Mouse (Mus musculus): ENCODE data around the gene Gm5475. TPM values are rescaled to one million over a fixed set of nuclear protein-coding genes. Genes with fewer than 3 reads are reported as not detected.

Gm5475 gene
- polyA plus RNA-seq, 1 experiment from 2014 or later = not detected

GRCm38 (mm10) chr15:100449495-100449894 is 27.5 kb downstream of the Gm5475 start:
- Histone ChIP-seq H3K4me3 (ENCODE audit: inconsistent target) (no peak overlapping the region), H3K27ac (peak overlapping the region; percentile 83), H3K79me2 (ENCODE audit: inconsistent target) (no peaks in the 10 kb centered on the region), H3K36me3 (ENCODE audit: inconsistent target) (no peaks in the 10 kb centered on the region)
- 90% methylated on average over 2 of the region's 3 CpGs for WGBS (ENCODE audit: missing documents)

DNA sequence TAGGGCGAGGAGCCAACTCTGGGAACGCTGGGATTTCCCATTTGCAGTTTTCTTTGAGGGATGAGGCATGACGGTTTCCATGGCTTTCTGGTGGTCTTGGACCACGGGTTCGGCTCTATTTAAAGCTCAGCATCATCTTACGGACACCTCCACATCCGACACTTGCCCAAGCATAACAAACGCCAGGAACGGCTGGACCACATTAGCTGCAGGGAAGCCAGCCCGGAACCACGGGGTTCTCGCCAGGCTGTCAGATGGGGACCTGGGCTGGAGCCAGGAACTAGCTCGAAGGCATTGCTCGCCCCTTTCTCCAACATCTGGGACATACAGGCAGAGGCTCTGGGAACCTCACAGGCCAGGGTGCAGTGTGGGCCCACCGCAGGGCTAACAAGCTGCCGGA is 29.3 kb downstream of the Gm5475 start:
- H3K4me3 ChIP-seq (ENCODE audit: inconsistent target) = no peak overlapping the region
- no peaks in the 10 kb centered on the region for H3K79me2 ChIP-seq (ENCODE audit: inconsistent target)
- H3K36me3 ChIP-seq (ENCODE audit: inconsistent target) = no peaks in the 10 kb centered on the region
- no peak overlapping the region for H3K27ac ChIP-seq
- 96% methylated on average over 16 of the region's 16 CpGs for WGBS (ENCODE audit: missing documents)

- WGBS (ENCODE audit: missing documents) = 94% methylated on average over 11 of the region's 11 CpGs
- no peaks in the 10 kb centered on the region for H3K36me3 ChIP-seq (ENCODE audit: inconsistent target)
- H3K4me3 ChIP-seq (ENCODE audit: inconsistent target) = no peak overlapping the region
- no peak overlapping the region for H3K27ac ChIP-seq
- H3K79me2 ChIP-seq (ENCODE audit: inconsistent target) = no peaks in the 10 kb centered on the region
Observed at GRCm38 (mm10) chr15:100452486-100452885, 30.5 kb downstream of the Gm5475 start.

DNA sequence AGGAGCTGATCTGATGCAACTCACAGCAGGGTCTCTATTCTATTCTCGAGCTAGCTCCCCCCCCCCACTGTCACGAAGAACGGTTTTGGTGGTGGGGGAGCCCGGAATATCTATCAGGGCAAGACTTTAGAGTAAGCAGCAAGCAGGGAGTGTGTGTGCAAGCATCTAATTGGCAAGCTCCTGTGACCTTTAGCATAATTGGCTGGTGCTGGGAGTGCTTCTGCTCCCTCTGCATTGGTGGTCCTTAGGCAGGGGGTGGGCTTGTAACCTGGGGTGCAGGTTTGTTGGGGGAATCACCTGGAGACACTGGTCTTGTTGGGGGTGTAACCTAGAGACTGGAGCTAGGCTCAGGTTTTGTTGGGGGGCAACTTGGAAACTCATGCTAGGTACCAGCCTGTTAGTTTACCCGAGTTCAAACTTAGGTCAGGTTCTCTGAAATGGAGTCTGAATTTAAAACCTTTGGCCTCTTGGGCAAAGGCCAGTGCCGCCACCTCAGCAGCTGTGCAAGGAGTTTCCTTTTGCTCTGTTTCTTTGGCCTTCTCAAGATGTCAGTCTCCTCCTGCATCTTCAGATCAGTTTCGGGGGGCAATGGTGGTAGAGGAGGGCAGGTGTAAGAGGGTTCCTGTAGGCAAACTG is 34.5 kb downstream of the Gm5475 start:
- no peak overlapping the region for H3K27ac ChIP-seq
- WGBS (ENCODE audit: missing documents) = 79% methylated on average over 7 of the region's 7 CpGs
- H3K36me3 ChIP-seq (ENCODE audit: inconsistent target) = no peaks in the 10 kb centered on the region
- no peak overlapping the region for H3K4me3 ChIP-seq (ENCODE audit: inconsistent target)
- H3K79me2 ChIP-seq (ENCODE audit: inconsistent target) = no peaks in the 10 kb centered on the region

GRCm38 (mm10) chr15:100457340-100457739 is 35.4 kb downstream of the Gm5475 start:
- WGBS (ENCODE audit: missing documents) = 9% methylated on average over 13 of the region's 17 CpGs
- H3K27ac ChIP-seq = no peak overlapping the region
- H3K4me3 ChIP-seq (ENCODE audit: inconsistent target) = no peak overlapping the region
- H3K79me2 ChIP-seq (ENCODE audit: inconsistent target) = no peaks in the 10 kb centered on the region
- H3K36me3 ChIP-seq (ENCODE audit: inconsistent target) = no peaks in the 10 kb centered on the region

GRCm38 (mm10) chr15:100458055-100458454 is 36.1 kb downstream of the Gm5475 start:
- Histone ChIP-seq H3K36me3 (ENCODE audit: inconsistent target) (no peaks in the 10 kb centered on the region), H3K27ac (no peak overlapping the region), H3K4me3 (ENCODE audit: inconsistent target) (no peak overlapping the region), H3K79me2 (ENCODE audit: inconsistent target) (no peaks in the 10 kb centered on the region)
- WGBS (ENCODE audit: missing documents) = 37% methylated on average over 10 of the region's 10 CpGs

DNA sequence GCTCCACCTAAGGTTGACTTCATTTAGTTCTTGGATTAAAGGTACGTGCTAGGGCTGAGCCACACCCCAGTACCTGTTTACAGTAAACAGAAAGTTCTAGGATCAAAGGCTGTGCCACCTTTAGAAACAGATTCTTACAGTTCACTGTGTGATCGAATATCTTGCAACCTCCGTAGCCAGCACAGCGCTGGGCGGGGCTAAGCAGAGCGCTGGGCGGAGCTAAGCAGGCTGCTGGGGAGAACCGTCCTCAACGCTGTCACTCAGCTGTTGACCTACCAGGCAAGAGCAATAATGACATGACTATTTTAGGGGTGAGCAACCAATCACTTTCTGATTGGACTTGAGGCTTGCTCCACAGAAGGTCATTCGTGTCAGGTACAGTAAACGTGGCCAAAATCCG is 39.0 kb downstream of the Gm5475 start:
- 16% methylated on average over 12 of the region's 12 CpGs for WGBS (ENCODE audit: missing documents)
- Histone ChIP-seq H3K79me2 (ENCODE audit: inconsistent target) (no peaks in the 10 kb centered on the region), H3K36me3 (ENCODE audit: inconsistent target) (no peaks in the 10 kb centered on the region), H3K27ac (peak overlapping the region; percentile 95), H3K4me3 (ENCODE audit: inconsistent target) (no peak overlapping the region; the same call in 1 of the 2 replicates)

DNA sequence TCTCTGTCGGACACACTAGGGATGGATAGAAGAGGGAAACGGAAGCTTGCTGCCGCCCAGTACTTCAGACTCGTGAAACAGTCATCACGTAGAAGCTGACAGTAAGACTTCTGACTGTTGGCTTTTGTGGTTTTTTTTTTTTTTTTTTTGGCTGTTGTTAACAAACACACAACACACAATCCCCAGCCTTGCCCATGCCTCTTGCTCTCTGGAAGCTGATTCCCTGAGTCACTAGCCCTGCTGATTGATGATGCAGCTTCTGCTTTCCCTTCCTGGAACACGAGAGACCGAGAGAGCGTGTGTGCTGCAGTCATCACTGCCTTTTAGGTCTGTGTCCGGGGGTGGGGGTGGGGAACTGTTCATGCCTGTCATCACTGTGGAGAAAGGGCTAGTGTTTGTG is 39.7 kb downstream of the Gm5475 start:
- Histone ChIP-seq H3K4me3 (ENCODE audit: inconsistent target) (no peak overlapping the region), H3K27ac (peak overlapping the region; percentile 95), H3K79me2 (ENCODE audit: inconsistent target) (no peaks in the 10 kb centered on the region), H3K36me3 (ENCODE audit: inconsistent target) (no peaks in the 10 kb centered on the region)
- whole genome bisulfite sequencing (ENCODE audit: missing documents) = 16% methylated on average over 8 of the region's 9 CpGs

- no peaks in the 10 kb centered on the region for H3K79me2 ChIP-seq (ENCODE audit: inconsistent target)
- H3K4me3 ChIP-seq (ENCODE audit: inconsistent target) = no peak overlapping the region
- peak overlapping the region; percentile 95 for H3K27ac ChIP-seq
- WGBS (ENCODE audit: missing documents) = 54% methylated on average over 5 of the region's 5 CpGs
- H3K36me3 ChIP-seq (ENCODE audit: inconsistent target) = no peaks in the 10 kb centered on the region
Observed at GRCm38 (mm10) chr15:100462086-100462485, 40.1 kb downstream of the Gm5475 start.

GRCm38 (mm10) chr15:100463712-100464111 is 41.8 kb downstream of the Gm5475 start:
- Histone ChIP-seq H3K36me3 (ENCODE audit: inconsistent target) (no peaks in the 10 kb centered on the region), H3K4me3 (ENCODE audit: inconsistent target) (no peak overlapping the region), H3K79me2 (ENCODE audit: inconsistent target) (no peaks in the 10 kb centered on the region), H3K27ac (no peak overlapping the region)
- WGBS (ENCODE audit: missing documents) = 16% methylated on average over 6 of the region's 6 CpGs

- no peaks in the 10 kb centered on the region for H3K36me3 ChIP-seq (ENCODE audit: inconsistent target)
- no peaks in the 10 kb centered on the region for H3K79me2 ChIP-seq (ENCODE audit: inconsistent target)
- WGBS (ENCODE audit: missing documents) = 84% methylated on average over 2 of the region's 2 CpGs
- no peak overlapping the region for H3K27ac ChIP-seq
- H3K4me3 ChIP-seq (ENCODE audit: inconsistent target) = no peak overlapping the region
Observed at GRCm38 (mm10) chr15:100465432-100465831, 43.5 kb downstream of the Gm5475 start.

DNA sequence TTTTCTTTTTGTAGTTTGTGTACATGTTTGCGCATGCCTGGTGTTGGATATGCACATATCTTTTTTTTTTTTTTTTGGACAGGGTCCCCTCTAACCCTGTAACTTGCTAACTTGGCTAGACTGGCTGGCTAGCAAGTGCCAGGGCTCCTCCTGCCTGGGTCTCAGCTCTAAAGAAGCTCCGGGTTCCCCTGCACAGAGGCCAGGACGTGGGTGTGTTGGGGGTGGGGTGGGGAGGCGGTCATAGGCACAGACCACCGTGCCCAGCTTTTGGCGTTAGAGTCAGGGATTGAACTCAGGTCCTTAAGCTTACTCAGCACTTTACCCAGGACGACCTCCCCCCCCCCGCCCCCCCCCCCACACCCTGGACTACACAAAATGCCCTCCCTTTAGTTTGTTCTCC is 45.8 kb downstream of the Gm5475 start:
- Histone ChIP-seq H3K4me3 (ENCODE audit: inconsistent target) (peak overlapping the region; percentile 52; the same call in 1 of the 2 replicates), H3K36me3 (ENCODE audit: inconsistent target) (peaks cover 5% of the 10 kb centered on the region; the same call in 1 of the 2 replicates), H3K27ac (no peak overlapping the region), H3K79me2 (ENCODE audit: inconsistent target) (no peaks in the 10 kb centered on the region)
- WGBS (ENCODE audit: missing documents) = 55% methylated on average over 6 of the region's 8 CpGs

DNA sequence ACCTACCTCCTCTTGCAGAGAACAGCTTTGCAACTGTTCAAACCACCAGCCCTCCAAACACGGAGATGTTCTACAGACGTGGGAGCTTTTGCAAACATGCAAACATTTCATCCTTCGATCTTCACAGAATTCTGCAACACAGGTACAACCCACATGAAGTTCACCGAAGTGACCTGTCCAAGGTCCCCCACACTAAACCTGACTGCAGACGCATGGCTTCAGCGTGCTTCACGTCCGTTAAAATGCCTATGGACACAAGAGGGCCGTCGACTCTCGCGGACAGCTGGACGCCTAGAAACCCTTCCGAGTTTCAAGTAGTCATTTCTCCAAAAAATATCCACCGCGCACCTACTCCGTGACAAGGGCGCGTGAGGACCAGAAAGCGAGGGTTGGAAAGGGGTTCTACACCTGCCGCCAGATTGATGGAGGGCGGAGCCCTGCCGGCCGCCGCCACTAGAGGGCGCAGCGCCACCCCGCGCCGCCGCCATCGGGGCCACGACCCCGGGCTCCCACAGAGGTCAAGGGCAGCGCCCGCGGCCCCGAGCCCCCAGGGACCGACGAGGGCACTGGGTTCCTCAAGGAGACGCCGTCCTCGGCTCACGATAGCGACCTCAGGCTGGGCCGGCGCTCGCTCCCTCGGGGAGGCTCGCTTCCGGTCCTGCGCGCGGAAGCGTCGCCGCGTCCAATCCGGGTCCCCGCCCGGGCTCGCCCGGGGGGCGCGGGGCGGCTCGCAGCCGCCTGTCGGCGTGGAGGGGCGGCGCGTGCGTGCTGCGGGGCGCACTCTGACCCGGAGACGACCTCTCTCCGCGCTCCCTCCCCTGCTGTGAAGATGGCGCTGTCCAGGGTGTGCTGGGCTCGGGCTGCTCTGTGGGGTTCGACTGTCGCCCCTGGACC is 46.6 kb downstream of the Gm5475 start, which contains the start of gene Letmd1:
Gene Letmd1 (plus strand): TSS at position 729 of the 894 bp plus-strand sequence.
- no peaks in the 10 kb centered on the region for H3K79me2 ChIP-seq (ENCODE audit: inconsistent target)
- WGBS (ENCODE audit: missing documents) = 1% methylated on average over 84 of the region's 84 CpGs
- H3K4me3 ChIP-seq (ENCODE audit: inconsistent target) = peak within 1 kb of the TSS; percentile 91
- peaks cover 10% of the 10 kb centered on the region; the same call in 1 of the 2 replicates for H3K36me3 ChIP-seq (ENCODE audit: inconsistent target)
- no peak within 1 kb of the TSS for H3K27ac ChIP-seq

GRCm38 (mm10) chr15:100469189-100469545 is 47.2 kb downstream of the Gm5475 start:
- 2% methylated on average over 19 of the region's 19 CpGs for WGBS (ENCODE audit: missing documents)

GRCm38 (mm10) chr15:100470037-100470436 is 48.1 kb downstream of the Gm5475 start:
- H3K79me2 ChIP-seq (ENCODE audit: inconsistent target) = no peaks in the 10 kb centered on the region
- peaks cover 25% of the 10 kb centered on the region; the same call in 1 of the 2 replicates for H3K36me3 ChIP-seq (ENCODE audit: inconsistent target)
- no peak overlapping the region for H3K27ac ChIP-seq
- H3K4me3 ChIP-seq (ENCODE audit: inconsistent target) = peak overlapping the region; percentile 91; the same call in 1 of the 2 replicates
- 86% methylated on average over 10 of the region's 10 CpGs for WGBS (ENCODE audit: missing documents)

More at GRCm38 (mm10) chr15:100469189-100469545, 47.2 kb downstream of the Gm5475 start:
- H3K36me3 ChIP-seq (ENCODE audit: inconsistent target) = peaks cover 16% of the 10 kb centered on the region; the same call in 1 of the 2 replicates
- H3K4me3 ChIP-seq (ENCODE audit: inconsistent target) = peak overlapping the region; percentile 91
- H3K79me2 ChIP-seq (ENCODE audit: inconsistent target) = no peaks in the 10 kb centered on the region
- no peak overlapping the region for H3K27ac ChIP-seq

All from macrophage (primary cell).